Mouse (Mus musculus) cerebellum, postnatal 25 days (tissue): Measurements from ENCODE around the gene Tex30.
"Not testable (repeated sequence)": the region's sequence is repeated elsewhere in the genome, so short reads cannot be mapped to it uniquely, and the experiment has no call there.

Experiments
- DNase-seq, 2 experiments: peaks; one replicate each; pipeline ENCODE4 v3.0.0; 2021; ENCODE audit warnings: mixed read lengths in 2 of 2

Tex30 gene

DNA sequence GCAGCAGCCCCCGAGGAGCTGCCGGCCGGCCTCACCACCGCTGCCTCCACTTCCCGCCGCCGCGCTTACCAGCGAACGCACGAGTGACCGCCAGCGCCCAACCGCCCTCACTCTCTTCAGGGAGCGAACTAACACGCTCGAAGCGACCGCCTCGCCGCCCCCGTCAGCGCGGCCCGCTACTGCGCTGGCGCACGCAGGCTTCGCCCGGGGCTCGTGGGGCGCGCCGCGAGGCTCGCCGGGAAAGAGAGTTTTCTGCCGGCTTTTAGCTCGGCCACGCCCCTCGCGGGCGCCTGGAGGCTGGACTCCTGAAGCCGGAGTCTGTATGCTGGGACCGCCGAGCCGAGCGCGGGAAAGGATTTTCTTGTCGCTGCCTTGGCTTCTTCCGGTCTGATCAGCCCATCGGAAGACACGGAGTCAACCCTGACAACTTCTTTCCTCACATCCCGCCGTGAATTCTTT, at the start of gene Tex30:
Gene Tex30 (minus strand): TSS at position 183 of the 459 bp plus-strand sequence.
- DNase-seq, result peak; percentile 93 to 96

DNA sequence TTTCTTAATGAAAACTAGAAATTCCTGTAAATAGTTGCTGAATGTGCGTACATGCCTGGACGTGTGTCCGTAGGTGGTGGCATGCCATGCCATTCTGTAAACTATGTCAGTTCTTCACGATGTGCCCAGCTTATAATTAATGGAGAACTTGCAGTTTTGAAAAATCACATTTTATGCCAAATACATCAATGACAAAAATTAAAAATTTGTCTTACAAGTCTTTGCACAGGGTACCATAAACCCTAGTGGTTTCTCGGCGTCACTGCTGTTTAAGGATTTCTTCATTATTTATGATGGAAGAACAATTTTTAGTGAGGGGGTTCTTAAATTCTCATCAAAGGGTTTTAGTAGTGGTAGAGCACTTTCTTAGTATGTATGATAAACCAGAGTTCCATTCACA, 46.5 kb upstream of the Tex30 start:
- DNase-seq, result no peak

DNA sequence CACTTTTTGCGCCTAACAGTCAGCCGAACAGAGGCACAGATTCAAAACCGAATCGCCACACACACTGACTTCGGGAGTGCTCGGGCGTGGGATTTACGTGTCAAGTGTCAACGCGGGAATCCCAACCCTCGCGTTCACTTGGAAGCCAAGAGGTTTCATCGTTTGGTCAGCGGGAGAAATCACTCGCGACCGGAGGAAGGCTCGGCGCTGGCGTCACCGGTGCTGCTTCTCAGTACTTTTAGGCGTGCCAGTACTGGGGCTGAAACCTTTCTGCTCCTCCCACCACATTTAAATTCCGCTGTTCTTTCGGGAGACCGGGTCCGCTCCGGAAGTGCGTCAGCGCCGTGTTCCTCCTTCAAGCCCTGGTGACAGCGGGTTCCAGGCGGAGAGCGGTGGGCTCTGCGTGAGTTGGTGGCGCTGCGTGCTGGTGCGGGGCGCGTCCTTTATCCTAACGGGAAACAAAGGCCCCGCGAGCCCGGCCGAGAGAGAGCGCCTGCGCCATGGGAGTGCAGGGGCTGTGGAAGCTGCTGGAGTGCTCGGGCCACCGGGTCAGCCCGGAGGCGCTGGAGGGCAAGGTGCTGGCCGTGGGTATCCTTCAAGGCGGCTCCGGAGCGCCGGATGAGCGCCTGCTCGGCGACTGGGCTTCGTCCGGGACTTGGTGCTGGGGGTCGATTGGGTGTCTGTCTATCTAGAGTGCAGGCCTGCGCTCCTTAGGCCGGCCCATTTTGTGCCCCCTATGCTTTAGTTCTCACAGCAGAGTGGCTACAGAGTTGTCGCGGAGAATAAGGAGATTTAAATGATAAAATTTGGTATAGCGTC, 45.5 kb upstream of the Tex30 start, which contains the start of gene Ercc5:
Gene Ercc5 (plus strand): TSS at position 182 of the 819 bp plus-strand sequence.
- peak; percentile 85 to 88 for DNase-seq

DNA sequence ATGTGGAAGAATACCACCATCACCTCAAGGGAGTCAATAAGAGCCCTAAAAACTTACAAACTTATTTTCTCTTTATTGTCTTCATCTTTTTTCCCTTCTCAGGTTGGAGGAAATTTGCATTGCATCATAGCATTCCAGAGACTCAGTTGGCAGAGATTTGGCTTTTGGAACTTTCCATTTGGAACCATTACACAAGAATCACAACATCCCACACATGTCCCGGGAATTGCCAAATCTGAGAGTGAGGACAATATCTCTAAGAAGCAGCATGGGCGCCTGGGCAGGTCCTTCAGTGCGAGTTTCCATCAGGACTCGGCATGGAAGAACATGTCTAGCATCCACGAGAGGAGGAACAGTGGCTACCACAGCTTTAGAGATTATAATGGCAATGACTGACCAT, 40.5 kb upstream of the Tex30 start:
- DNase-seq, result no peak

DNA sequence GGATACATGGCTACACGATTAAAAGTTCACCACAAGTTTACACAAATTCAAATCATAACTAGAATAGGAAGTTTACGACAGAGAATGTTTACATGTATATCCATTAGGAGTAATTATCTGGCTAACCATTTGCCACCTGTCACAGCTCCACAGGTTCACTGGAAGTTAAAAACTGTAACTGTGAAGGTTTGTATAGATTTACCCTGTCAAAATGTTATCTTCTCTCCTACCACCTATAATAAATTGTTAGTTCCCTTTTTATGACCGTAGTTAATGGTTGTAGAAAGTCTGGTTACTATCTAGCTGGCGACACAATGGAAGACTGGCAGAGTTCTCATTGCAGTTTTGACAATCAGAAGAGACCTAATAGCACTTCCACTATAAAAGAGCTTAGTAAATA, 38.0 kb upstream of the Tex30 start:
- no peak for DNase-seq

DNA sequence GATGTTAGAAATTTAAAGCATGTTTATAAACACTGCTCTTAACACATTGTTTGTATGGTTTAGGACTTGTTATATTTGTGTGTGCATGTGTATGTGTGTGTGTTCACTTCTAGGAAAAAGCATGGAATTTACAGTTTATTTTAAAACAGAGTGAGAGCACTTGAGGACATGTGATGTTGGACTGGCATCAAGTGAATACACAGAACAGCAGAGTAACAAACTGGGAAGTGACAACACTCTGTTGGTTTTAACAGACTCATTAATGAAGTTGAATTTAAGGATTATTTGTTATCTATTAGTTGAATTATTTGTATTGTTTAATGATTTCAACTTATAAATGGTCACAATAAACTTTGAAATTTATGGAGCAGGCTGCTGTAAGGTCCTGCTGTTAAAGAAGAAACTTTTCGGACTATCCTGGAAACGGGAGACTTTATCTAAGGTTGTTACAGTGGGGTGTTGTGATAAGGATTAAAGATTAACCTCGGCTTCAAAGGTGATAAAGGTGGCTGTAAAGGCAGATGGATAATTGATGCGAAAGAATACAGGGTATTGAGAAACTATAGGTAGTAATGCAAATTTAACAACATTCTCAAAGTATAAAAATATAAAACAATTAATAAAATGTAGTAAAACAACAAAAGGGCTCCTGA, 27.8 kb upstream of the Tex30 start:
- DNase-seq, result no peak

DNA sequence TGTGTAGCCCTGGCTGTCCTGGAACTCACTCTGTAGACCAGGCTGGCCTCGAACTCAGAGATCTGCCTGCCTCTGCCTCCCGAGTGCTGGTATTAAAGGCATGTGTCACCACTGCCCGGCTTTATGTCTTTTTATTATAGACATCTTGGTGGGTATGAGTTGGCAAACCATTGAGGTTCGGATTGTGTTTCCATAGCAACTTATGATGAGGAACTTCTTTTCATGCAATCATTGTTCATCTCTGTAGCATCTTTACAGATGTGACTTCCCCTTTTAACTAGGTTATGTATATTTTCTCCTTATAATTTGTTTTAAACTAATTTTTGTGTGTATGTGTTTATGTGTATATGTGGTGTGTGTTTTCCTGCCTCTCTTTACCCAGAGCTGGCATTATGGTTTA, 23.3 kb upstream of the Tex30 start:
- DNase-seq, result no peak

DNA sequence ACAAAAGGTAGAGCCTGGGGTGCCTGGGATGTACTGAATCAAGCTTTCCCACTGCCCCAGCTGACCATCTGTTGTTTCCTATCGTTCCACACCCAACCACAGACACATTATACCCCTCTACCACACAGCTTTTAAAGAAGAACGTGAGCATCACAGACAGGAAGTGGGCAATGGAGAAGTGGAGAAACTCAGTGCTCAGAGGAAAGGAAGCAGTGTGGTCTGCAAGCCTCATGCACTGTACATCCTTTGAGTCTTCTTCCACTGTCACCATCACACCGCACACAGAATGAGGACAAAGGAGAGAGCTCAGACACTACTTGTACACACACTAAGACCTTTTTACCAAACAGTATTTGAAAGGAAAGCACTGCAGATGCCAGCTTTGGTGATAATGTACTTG, 20.0 kb upstream of the Tex30 start:
- DNase-seq, result no peak

DNA sequence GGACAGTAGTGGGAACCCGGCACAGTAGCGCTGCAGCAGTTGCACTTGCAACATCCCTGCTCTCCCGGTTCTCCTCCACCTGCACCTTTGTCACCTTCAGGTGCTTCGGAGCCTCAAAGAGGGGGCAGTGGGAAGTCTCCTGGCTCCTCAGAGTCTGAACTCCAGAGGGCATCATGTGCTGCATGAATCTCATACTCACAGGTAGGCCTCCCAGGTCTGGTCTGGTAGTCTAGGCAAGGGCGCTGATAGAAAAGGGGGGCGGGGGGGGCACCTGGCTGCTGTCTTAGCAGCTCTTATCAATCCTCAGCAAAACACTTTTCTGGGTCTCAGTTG, 17.8 kb upstream of the Tex30 start:
- no peak for DNase-seq

DNA sequence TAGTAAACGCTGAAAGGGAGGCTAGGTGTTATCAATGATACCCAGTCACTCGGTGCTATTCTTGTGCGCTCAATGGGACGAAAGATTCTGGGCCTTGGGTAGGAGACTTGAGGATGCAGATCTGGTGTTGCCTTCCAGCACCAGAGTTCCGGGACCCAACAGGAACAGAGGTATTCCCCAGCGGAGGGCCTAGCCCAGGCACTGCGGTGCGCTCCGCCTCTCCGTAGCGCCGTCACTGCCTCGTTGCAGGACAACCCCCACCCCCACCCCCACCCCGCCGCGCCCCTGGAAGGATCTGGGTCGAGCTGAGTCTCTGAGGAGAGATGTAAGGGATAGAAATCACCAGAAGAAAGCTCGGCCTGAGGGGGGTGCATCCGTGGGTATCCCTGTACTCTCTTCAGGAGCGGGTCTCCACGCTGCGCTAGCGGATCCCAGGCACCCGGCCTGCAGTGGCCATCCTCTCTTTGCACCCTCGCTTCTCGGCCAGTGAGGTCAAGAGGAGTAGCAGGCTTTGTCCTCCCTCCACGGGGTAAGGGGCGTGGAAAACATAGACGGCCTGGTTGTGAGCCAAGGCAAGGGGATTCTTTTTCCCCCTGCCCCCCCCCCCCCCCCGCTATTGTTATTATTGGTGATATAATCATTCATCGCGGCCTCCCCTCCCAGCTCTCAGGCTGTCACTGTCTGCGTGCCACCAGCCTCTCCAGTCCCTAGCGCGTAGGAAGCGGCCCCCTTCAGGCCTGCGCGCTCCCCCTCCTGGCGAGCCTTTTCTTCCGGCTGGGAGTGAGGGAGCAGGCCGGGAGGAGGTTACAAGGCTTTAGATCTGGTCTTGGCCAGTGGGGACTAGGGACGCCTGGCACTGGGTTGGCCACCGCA, 17.2 kb upstream of the Tex30 start:
- DNase-seq, result peak; percentile 84 to 87

DNA sequence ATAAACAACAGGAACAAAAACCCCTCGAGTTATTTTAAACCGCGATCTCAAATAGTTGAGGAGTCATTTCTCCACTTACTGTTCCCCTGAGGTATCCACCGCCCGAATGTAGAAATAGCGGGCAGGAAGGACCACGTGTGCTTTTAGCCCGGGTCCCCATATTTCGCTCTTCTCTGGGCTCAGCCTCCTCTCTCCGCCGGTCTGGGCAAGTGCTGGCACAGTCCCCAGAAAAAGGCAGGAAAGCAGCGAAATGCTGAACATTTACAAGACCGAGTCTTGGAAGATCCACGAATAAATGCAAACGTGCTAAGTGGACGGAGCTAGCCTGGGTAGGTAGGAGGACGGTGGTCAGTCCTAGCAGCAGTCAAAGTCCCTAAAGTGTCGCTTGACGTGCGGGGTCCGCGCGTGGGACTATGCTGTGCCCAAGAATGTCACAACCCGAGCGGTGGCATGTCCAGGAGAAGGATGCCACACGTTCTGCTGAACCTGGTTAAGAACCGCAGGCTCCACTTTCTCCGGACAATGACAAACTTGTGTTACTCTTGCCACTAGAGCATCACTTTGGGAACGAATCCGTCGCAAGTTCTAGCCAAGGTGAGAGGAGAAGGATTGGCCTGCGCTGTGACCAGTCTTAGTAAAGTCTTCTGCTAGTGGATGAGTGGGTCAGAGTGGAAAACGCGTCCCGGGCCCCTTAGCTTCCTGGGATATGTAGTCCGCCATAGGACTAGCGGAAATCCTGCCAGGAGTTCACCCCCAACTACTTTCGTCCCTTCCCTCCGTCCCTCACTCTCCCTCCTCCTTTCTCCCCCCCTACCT, 16.2 kb upstream of the Tex30 start, which contains the start of the genes Kdelc1 and Bivm:
Gene Kdelc1 (minus strand): TSS at position 570 of the 816 bp plus-strand sequence.
Gene Bivm (plus strand): TSS at position 719 of the 816 bp plus-strand sequence.
- DNase-seq, result peak; percentile 86 to 90

DNA sequence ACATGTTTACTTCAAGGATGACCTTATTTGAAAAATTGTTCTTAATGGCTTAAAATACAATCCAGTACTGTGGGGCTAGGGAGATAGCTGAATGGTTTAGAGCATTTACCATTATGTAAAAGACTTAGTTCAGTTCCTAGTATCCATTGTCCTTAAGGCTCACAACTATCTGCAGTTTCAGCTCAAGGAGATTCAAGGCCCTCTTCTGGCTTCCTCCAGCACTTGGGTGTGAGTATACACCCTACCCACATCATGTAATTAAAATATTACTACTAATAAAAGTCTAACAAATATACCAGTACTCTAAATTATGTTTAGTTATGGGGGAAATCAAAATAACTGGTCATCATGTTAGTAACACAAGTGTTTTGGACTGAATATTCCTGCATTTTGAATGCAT, 15.3 kb upstream of the Tex30 start:
- no peak for DNase-seq

DNA sequence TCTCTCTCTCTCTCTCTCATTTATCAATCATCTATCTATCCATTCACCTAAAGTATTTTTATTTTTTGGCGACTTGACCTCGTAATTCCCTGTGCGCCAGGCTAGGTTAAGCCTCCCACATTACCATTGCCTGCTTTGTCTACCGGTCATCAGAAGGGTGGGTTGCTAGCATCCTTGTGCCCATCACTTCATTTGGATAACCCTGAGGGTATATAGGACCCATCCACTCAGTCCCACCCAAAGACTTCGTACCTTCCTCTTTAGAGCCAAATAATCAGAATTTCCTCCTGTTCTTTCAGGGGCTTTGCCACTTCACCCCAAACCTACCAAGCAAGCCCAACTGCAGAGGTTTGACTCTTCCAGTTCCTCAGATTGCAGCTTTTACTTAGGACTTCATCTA, 698 bp upstream of the Tex30 start:
- DNase-seq, result no peak

DNA sequence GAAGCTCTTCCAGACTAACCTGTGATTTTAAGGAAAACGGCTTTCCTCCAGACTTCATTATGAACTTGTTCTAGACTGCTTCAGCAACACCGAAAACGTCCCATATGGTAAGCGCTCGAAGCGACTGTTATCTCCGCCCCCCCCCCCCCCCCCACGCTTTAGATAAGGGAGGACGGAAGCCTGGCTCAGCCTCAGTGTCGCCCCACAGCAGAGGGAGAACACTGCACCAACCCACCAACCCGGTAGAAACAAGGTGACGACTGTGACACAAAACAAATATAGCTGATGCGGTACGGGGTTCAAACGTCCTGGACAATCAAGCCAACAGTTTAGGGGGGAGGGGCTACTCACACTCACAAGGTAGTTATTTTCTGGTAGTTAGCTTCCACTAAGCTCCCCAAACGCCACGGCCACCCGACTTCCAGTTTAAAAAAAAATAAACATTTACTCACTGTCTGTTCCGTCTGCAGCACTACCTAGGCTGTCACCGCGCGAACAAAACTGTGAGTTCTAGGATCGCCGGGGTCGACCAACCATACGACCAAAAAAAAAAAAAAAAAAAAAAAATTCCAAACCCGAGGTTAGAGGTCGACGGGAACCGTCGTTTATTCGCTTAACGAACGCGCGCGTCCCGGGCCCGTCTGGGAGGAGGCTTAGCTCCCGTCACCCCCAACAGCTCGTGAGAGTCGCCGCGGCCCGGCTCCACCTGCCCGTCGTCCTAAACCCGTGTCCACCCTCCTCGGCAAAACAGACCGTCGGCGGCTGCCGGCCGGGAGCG, 604 bp downstream of the Tex30 start:
- peak; percentile 31 to 38 for DNase-seq

DNA sequence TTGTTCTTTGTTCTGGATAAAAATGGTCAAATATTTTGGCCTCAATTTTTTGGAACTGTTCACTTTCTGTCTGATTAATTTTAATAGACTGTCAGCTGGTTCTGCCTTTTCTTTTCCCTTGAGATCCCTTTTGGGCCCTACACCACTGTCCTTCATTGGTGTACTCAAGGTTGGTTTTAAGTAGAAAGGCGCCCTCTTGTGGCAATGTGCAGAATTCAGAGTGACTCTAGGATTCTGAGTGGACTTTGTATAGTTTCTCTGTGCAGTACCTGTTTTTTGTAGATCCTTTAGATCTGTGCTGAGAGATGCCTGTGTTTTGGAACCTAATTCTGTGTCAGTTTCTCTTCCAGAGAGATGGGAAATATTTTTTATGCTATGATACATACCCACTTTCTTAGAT, 37.6 kb downstream of the Tex30 start:
- peak; percentile 26 to 42 for DNase-seq

DNA sequence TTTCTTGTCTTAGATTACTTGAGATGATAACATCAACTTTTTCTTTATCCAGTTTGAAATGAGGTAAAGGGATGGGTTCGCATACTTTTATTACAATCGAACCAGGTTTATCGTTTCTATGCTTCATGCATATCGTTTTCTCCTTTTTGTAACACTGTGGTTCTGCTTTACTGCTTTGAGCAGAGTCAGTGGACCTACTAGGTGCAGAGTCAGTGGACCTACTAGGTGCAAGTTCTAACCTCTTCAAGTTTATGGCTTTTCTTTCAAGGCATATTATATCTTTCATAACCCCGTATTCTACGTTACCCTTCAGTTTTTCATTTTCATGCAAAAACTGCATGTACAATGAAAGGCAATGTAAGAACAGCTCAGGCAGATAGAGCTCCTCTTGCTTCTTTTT, 38.8 kb downstream of the Tex30 start:
- DNase-seq, result no peak

DNA sequence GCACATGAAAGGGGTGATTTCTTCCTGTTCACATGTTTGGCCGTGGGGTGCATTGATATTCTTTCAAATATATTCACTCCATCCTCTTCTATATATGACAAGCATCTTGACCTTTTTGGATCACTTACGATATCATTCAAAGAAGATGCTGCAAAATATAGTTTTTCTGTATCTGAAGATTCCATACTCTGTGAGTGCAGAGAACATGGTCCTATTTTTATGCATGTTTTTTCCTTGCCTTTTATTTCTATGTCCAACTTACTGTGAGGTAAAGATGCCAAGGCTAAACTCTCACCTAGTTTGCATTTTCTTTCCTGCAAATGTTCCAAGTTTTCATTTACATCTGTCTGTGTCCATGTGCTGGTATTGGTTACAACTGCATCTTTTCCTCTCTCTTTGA, 40.4 kb downstream of the Tex30 start, which contains the start of gene Gm8251:
Gene Gm8251 (minus strand): TSS at position 101 of the 400 bp plus-strand sequence.
- DNase-seq, result no peak

DNA sequence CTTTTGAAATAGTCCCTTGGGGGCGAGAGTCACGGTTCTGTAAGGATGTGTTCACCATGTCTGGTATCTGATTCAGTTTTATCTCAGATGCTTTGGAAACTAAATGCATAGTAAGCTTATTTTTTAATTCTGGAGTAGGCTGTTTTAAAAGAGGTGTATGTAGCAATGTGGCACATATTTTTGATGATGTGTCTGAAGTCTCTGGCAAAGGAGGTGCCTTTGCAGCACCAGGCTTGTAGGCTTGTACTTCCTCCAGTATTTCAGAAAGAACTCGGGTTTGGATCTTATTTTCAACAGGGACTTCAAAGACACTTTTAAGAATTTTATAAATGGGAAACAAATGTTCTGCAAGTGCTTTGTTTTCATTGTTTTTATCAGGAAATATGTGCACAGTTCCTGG, 44.4 kb downstream of the Tex30 start:
- no peak for DNase-seq

DNA sequence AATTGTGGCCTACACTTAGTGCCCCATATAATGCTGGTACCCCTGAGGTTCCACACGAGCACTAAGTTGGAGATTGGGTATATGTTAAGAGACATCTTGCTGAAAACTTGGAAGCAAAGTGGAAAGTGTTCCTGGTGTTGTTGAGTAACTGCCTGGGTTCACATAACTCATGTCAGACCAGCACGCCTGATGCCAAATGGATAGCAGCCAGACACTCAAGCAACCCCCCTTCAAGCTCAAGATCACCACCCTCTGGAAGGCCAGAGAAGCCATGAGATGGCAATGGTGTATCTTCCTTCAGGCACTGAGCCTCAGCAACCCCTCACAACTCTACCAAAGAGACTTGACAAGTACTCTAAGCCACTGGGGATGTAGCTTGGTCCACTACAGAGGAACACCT, 55.7 kb downstream of the Tex30 start:
- DNase-seq, result no peak

DNA sequence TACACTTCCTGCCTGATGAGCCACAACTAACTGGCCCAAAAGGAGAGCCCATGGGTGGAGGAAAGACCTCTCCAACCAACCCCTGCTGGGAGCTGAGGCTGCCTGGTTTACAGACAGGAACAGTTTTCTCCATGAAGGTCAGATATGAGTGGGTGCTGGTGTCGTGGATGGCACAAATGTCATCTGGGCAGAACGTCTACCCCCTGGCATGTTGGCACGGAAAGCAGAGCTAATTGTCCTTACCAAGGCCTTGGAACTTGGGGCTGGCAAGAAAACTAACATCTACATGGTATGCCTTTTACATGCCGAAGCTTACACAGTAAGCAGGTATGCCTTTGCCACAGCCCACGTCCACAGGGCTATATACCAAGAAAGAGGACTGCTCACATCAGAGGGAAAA, 56.6 kb downstream of the Tex30 start:
- not testable (repeated sequence) for DNase-seq

DNA sequence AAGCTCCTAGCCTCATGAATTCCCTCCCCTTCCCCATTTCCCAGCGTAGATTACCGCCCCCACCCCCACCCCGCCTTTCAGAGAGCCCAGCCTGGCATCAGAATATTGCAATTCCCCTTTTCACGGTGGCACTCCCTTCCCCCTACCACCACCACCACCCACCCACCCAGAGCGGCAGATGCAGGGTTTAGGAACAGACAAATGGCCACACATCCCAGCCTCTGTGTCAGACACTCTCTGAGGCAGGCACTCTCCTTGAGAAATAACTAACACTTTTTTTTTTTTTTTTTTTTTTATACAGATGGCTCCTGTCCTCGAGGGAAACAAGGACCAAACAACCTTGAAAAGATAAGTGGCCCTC, 59.7 kb downstream of the Tex30 start:
- DNase-seq, result no peak
